Mouse (Mus musculus) bone marrow macrophage, adult 2 months (primary cell): ENCODE data around the gene Myl10. TPM values are rescaled to one million over a fixed set of nuclear protein-coding genes. Genes with fewer than 3 reads are reported as not detected.
"Not testable (repeated sequence)": the region's sequence is repeated elsewhere in the genome, so short reads cannot be mapped to it uniquely, and the experiment has no call there.

ENCODE experiments used
- H3K27ac ChIP-seq: 2 replicates; pipeline ENCODE4 v1.5.1; 2012; ENCODE audit warnings: low read depth, low read length; ENCODE audit not compliant: insufficient read depth
- H3K4me1 ChIP-seq: 2 replicates; pipeline ENCODE4 v1.6.1; 2012; ENCODE audit warnings: low read length; ENCODE audit not compliant: control insufficient read depth, insufficient read depth
- H3K4me3 ChIP-seq: 2 replicates; pipeline ENCODE4 v1.5.1; 2012; ENCODE audit warnings: mild to moderate bottlenecking, low read length, moderate library complexity; ENCODE audit not compliant: insufficient read depth
- CTCF ChIP-seq: IDR thresholded peaks from 2 replicates; pipeline ENCODE4 v1.5.1; 2012; ENCODE audit warnings: low read depth, mild to moderate bottlenecking, low read length, moderate library complexity
- POLR2A ChIP-seq: IDR thresholded peaks from 2 replicates; pipeline ENCODE4 v1.6.1; 2012; ENCODE audit warnings: mild to moderate bottlenecking, low read depth, low read length, borderline replicate concordance
- polyA plus RNA-seq: library from polyadenylated mRNA; stranded (reverse); fragments of >200 nt; gene quantifications from 2 replicates; pipeline ENCODE4 v1.2.4, GENCODE M21; 2012; ENCODE audit not compliant: missing spikeins, insufficient read depth, insufficient read length

The Myl10 gene
- polyA plus RNA-seq, 1 experiment: not detected

GRCm38 (mm10) chr5:136718656-136719055 lies 25.7 kb downstream of the Myl10 start:
- no peaks in the 10 kb centered on the region for H3K4me1 ChIP-seq
- no peak overlapping the region for H3K27ac ChIP-seq
- no peak for TF ChIP-seq POLR2A
- no peak for TF ChIP-seq CTCF
- H3K4me3 ChIP-seq: no peak overlapping the region

GRCm38 (mm10) chr5:136721596-136721995 lies 28.6 kb downstream of the Myl10 start:
- no peaks in the 10 kb centered on the region for H3K4me1 ChIP-seq

GRCm38 (mm10) chr5:136726271-136726670 lies 33.3 kb downstream of the Myl10 start:
- H3K4me3 ChIP-seq, H3K4me1 ChIP-seq, H3K27ac ChIP-seq: not testable (repeated sequence)

More at GRCm38 (mm10) chr5:136721596-136721995, 28.6 kb downstream of the Myl10 start:
- TF ChIP-seq POLR2A: no peak
- no peak for TF ChIP-seq CTCF
- no peak overlapping the region for H3K4me3 ChIP-seq
- no peak overlapping the region for H3K27ac ChIP-seq

GRCm38 (mm10) chr5:136738918-136739317 lies 46.0 kb downstream of the Myl10 start:
- Histone ChIP-seq H3K4me1 (no peaks in the 10 kb centered on the region), H3K27ac (no peak overlapping the region), H3K4me3 (no peak overlapping the region)
- TF ChIP-seq CTCF: no peak
- no peak for TF ChIP-seq POLR2A

GRCm38 (mm10) chr5:136746596-136746995 lies 53.6 kb downstream of the Myl10 start:
- TF ChIP-seq POLR2A: no peak
- TF ChIP-seq CTCF: no peak
- H3K4me3 ChIP-seq: no peak overlapping the region
- H3K4me1 ChIP-seq: no peaks in the 10 kb centered on the region
- no peak overlapping the region for H3K27ac ChIP-seq

Other genes starting within 250 kb of the Myl10 start
- gene Cux1, start 125.7 kb upstream of the Myl10 start, polyA plus RNA-seq: 130 and 149 TPM in 2 replicates
- gene Col26a1, start 190.1 kb downstream of the Myl10 start, polyA plus RNA-seq: not detected in 2 replicates
- gene Ift22, start 215.0 kb downstream of the Myl10 start, polyA plus RNA-seq: 37.3 and 44.9 TPM in 2 replicates